Mouse (Mus musculus): ENCODE results near the gene Cpsf2. TPM values are rescaled to one million over a fixed set of nuclear protein-coding genes. Genes with fewer than 3 reads are reported as not detected.

Cpsf2 gene
- polyA plus RNA-seq, 1 experiment: 3.5 TPM

DNA sequence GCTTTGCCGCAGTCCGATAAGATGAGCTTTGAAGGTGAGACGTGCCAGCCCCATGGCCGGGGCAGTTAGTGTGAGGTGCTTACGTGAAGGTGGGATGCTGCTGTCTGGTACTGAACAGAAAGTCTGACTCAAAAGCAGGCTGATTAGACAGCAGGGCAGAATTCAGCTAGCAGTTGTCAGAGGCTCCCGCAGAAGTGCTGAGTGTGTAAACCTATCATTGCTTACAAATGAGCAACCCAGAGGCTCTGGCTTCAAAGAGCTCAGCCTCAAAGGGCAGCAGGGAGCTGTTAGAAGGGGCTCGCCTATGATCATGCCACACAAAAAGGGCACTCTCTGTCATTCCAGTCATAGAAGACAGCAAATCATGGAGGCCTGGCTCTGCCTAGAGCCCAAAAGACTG lies 66.5 kb downstream of the Cpsf2 start:
- WGBS: 69% methylated on average over 7 of the region's 7 CpGs
- no peak for DNase-seq (ENCODE audit: low read depth, low spot score)

DNA sequence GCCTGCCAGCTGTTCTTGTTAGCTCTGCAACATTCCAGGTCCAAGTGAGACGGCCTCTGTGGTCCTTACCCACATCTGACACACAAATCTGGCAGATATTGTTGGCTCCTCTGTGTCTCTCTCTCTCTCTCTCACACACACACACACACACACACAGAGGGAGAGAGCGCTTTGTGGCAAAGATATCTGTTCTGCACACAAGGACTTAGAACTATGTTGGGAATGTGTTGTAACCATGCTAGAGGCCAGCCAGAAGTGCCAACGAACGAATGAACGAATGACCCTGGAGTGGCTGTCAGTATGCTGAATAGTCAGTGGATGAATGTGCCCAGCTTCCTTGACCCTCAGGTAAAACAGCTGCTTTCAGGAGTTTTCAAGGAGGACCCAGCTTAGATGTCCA lies 68.1 kb downstream of the Cpsf2 start:
- WGBS: 72% methylated on average over 5 of the region's 5 CpGs
- DNase-seq (ENCODE audit: low read depth, low spot score): no peak

DNA sequence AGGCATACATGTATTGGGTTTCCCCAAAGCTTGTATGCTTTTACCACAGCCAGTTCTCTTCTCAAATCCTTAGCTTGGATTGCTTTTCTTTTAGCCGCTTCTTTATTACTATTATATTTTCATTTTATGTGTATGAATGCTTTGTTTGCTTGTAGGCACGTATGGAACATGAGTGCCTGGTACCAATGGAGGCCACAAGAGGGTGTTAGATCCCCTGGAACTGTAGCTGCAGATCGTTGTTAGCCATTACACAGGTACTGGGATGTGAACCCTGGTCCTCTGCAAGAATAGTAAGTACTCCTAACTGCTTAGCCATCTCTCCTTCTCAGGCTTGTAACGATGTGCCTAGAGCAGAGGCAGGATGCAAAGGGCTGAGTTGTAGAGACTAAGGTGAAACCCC lies 78.4 kb downstream of the Cpsf2 start:
- DNase-seq (ENCODE audit: low read depth, low spot score): no peak
- 81% methylated on average over 4 of the region's 4 CpGs for WGBS

DNA sequence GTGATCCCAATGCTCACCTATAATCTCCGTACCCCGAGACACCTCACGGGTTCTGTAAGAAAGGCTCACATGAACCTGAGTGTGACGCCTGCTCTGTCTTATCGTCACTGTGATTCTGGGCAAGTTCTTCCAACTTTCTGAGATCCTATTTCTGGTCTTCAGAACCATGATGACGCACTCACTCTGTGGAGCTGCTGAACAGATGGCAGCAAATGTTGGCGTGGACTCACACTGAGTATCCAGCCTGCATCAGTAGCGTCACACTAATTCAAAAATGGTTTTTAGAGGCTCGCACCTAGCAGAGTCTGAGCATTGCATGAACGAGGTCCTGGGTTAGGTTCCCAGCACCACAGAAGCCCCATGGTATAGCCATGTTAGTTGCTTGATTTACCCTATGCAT lies 80.0 kb downstream of the Cpsf2 start:
- no peak for DNase-seq (ENCODE audit: low read depth, low spot score)
- 92% methylated on average over 10 of the region's 10 CpGs for WGBS

Other genes with a start within 250 kb of the Cpsf2 start
- gene Fbln5, start 156.9 kb upstream of the Cpsf2 start, polyA plus RNA-seq (2012; rRNA removed): 17.2 and 27.3 TPM in 2 replicates
- 2.7 and 4.4 TPM in 2 replicates for gene Trip11, start 62.7 kb upstream of the Cpsf2 start, polyA plus RNA-seq (2012; rRNA removed)
- 2.4 and 3.2 TPM in 2 replicates for gene Atxn3, start 17.7 kb upstream of the Cpsf2 start, polyA plus RNA-seq (2012; rRNA removed)
- gene Slc24a4, start 152.7 kb downstream of the Cpsf2 start, polyA plus RNA-seq (2012; rRNA removed): 0.05 and 0.07 TPM in 2 replicates